Mouse (Mus musculus) E14TG2a.4 (cell line): ENCODE measurements around the gene Btg1.

Source experiments
- CTCF ChIP-seq: conservative IDR thresholded peaks from 2 replicates; pipeline ENCODE4 v1.5.1; 2014; ENCODE audit warnings: low read length
- NANOG ChIP-seq: IDR thresholded peaks from 2 replicates; pipeline ENCODE4 v1.6.1; 2014; ENCODE audit warnings: borderline replicate concordance, low read length, mixed read lengths
- POU5F1 ChIP-seq: IDR thresholded peaks from 2 replicates; pipeline ENCODE4 v1.6.1; 2014; ENCODE audit warnings: low read length, borderline replicate concordance

- TF ChIP-seq POU5F1 (no peak), CTCF (no peak), NANOG (no peak)
These were observed 30.2 kb downstream of the Btg1 start for GRCm38 (mm10) chr10:96646867-96647462.
